Mouse (Mus musculus): ENCODE data around the gene Nop16. TPM values are rescaled to one million over a fixed set of nuclear protein-coding genes. Genes with fewer than 3 reads are reported as not detected.

The Nop16 gene
- polyA plus RNA-seq, 1 experiment from 2014 or later, result 87.1 TPM

DNA sequence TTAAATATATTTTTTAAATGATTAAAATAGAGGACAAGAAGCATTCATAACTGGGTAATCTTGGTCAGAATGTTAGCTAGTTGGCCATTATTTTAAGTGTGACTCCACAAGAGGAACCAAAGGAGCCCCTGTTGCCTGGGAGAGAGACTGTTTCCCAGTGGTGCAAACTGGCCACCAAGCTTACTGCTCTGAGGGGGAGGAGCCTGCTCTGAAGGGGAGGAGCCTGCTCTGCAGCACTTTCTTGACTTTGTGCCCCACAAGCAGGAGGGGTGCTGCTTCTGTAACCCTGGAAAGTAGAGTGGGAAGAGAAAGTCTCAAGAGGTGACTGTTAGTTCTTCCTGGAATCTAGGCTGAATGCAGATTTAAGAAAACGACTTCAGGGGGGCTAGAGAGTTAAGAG, 20.6 kb downstream of the Nop16 start:
- 41% methylated on average over 1 of the region's 1 CpGs for WGBS
- peaks cover 2% of the 10 kb centered on the region for H3K4me1 ChIP-seq (ENCODE audit: control insufficient read depth, insufficient read depth, low read length)
- H3K27ac ChIP-seq (ENCODE audit: low read length), result no peak overlapping the region
- no peak for ATAC-seq (ENCODE audit: insufficient read depth, low FRiP score)
- H3K4me2 ChIP-seq (ENCODE audit: low read depth, low read length), result no peak overlapping the region
- no peak overlapping the region for H3K9ac ChIP-seq (ENCODE audit: low read length)
- no peaks in the 10 kb centered on the region for H3K9me3 ChIP-seq (replicated peaks; ENCODE audit: control insufficient read depth, low read length)
- no peaks in the 10 kb centered on the region for H3K36me3 ChIP-seq (ENCODE audit: control insufficient read depth, insufficient read depth, low read length)
- no peaks in the 10 kb centered on the region for H3K27me3 ChIP-seq (ENCODE audit: control insufficient read depth, insufficient read depth, low read length)
- H3K4me3 ChIP-seq (replicated peaks; ENCODE audit: low read length), result no peak overlapping the region

DNA sequence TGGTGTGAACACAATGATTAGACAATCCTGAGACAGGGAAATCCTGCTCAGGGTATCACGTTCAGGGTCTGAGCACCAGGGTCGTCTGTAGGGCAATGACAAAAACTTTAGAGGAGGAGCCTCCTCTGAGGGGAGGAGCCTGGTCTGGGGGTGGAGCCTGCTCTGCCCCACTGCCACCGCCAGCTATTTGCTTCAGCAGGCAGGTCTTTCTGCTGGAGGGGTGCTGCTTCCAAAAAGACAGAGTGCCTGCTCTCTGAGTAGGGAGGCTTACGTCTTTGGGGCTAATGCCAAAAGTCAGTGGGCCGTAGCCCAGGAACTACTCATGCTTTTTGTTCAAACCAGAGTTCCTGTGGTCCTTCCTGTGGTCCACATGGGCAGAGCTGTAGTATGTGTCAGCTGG, 21.5 kb downstream of the Nop16 start:
- 42% methylated on average over 5 of the region's 5 CpGs for WGBS
- no peak overlapping the region for H3K4me3 ChIP-seq (replicated peaks; ENCODE audit: low read length)

DNA sequence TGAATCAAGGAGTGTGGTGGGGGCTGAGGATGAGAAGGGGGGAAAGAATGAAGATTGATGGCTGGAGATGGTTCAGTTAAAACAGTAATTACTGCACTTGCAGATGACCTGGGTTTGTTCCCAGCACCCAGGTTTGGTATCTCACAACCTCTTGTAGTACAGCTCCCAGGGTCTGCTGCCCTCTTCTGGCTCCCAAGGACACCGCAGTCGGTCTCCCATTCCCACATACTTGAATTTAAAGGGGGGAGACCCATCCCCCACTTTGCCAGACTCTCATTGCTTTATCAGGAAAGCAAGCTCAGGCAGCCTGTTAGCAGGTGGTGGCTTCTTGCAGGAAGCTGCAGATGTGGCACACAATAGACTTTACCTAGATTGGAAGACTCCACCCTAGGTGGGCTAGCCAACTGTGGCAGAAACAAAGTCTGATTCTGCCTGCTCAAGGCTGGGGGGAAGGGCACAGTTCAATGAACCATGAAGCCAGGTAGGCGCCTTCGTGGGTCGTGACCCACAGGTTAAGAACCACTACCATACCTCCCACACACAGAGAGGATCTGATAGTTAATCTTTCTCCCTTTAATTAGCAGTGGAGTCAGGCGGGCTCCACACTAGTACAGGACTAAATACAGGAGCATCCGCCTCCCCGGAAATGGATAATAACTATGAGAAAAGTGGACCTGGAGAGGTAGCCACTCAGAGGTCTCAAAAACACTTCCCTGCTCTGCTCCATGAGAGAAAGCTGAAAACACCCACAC, 24.1 kb downstream of the Nop16 start:
- H3K9me3 ChIP-seq (replicated peaks; ENCODE audit: control insufficient read depth, low read length), result no peaks in the 10 kb centered on the region
- peaks cover 8% of the 10 kb centered on the region for H3K4me1 ChIP-seq (ENCODE audit: control insufficient read depth, insufficient read depth, low read length)
- H3K9ac ChIP-seq (ENCODE audit: low read length), result peak overlapping the region; percentile 97; the same call in 1 of the 2 replicates
- ATAC-seq (ENCODE audit: insufficient read depth, low FRiP score), result peak; percentile 61; the same call in 1 of the 2 replicates
- no peaks in the 10 kb centered on the region for H3K27me3 ChIP-seq (ENCODE audit: control insufficient read depth, insufficient read depth, low read length)
- peak overlapping the region; percentile 64 for H3K4me2 ChIP-seq (ENCODE audit: low read depth, low read length)
- H3K4me3 ChIP-seq (replicated peaks; ENCODE audit: low read length), result peak overlapping the region; percentile 97
- 0 out of 2 replicates have a peak, but pooled peaks cover under 1% of the 10 kb centered on the region for H3K36me3 ChIP-seq (ENCODE audit: control insufficient read depth, insufficient read depth, low read length)
- peak overlapping the region; percentile 48 for H3K27ac ChIP-seq (ENCODE audit: low read length)
- WGBS, result 46% methylated on average over 8 of the region's 8 CpGs

More for the DNA sequence above, 21.5 kb downstream of the Nop16 start:
- peaks cover 8% of the 10 kb centered on the region for H3K4me1 ChIP-seq (ENCODE audit: control insufficient read depth, insufficient read depth, low read length)
- no peak overlapping the region for H3K27ac ChIP-seq (ENCODE audit: low read length)
- ATAC-seq (ENCODE audit: insufficient read depth, low FRiP score), result no peak
- no peaks in the 10 kb centered on the region for H3K27me3 ChIP-seq (ENCODE audit: control insufficient read depth, insufficient read depth, low read length)
- H3K9ac ChIP-seq (ENCODE audit: low read length), result no peak overlapping the region
- H3K4me2 ChIP-seq (ENCODE audit: low read depth, low read length), result no peak overlapping the region
- no peaks in the 10 kb centered on the region for H3K36me3 ChIP-seq (ENCODE audit: control insufficient read depth, insufficient read depth, low read length)
- H3K9me3 ChIP-seq (replicated peaks; ENCODE audit: control insufficient read depth, low read length), result no peaks in the 10 kb centered on the region

DNA sequence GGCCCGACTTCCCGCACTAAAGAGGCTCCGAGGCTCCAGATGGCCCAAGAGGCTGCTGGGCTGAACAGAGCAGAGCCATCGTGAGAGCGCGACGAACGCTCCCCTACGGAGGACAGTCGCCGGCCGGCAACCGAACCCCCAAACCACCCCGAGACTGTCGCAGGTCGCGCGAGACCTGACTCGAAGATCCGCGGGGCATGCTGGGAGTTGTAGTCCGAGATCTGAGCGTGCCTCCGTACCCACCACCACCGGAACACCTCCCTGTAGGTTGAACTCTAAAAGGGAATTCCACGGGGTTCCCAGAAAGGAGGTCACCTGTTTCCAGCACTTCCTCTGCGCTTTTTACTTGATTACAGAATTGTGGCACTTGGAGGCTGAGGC, 24.7 kb downstream of the Nop16 start, which contains the start of gene 4833439L19Rik:
4833439L19Rik (minus strand) TSS at position 235 of the 381 bp plus-strand sequence.
- peak; percentile 95 for ATAC-seq (ENCODE audit: insufficient read depth, low FRiP score)
- peaks cover 8% of the 10 kb centered on the region for H3K4me1 ChIP-seq (ENCODE audit: control insufficient read depth, insufficient read depth, low read length)
- no peaks in the 10 kb centered on the region for H3K9me3 ChIP-seq (replicated peaks; ENCODE audit: control insufficient read depth, low read length)
- 0% methylated on average over 27 of the region's 27 CpGs for WGBS
- H3K27ac ChIP-seq (ENCODE audit: low read length), result peak within 1 kb of the TSS; percentile 59
- peaks cover 7% of the 10 kb centered on the region; the same call in 1 of the 2 replicates for H3K36me3 ChIP-seq (ENCODE audit: control insufficient read depth, insufficient read depth, low read length)
- H3K9ac ChIP-seq (ENCODE audit: low read length), result peak within 1 kb of the TSS; percentile 97
- H3K27me3 ChIP-seq (ENCODE audit: control insufficient read depth, insufficient read depth, low read length), result no peaks in the 10 kb centered on the region
- peak within 1 kb of the TSS; percentile 97 for H3K4me2 ChIP-seq (ENCODE audit: low read depth, low read length)
- peak within 1 kb of the TSS; percentile 97 for H3K4me3 ChIP-seq (replicated peaks; ENCODE audit: low read length)

DNA sequence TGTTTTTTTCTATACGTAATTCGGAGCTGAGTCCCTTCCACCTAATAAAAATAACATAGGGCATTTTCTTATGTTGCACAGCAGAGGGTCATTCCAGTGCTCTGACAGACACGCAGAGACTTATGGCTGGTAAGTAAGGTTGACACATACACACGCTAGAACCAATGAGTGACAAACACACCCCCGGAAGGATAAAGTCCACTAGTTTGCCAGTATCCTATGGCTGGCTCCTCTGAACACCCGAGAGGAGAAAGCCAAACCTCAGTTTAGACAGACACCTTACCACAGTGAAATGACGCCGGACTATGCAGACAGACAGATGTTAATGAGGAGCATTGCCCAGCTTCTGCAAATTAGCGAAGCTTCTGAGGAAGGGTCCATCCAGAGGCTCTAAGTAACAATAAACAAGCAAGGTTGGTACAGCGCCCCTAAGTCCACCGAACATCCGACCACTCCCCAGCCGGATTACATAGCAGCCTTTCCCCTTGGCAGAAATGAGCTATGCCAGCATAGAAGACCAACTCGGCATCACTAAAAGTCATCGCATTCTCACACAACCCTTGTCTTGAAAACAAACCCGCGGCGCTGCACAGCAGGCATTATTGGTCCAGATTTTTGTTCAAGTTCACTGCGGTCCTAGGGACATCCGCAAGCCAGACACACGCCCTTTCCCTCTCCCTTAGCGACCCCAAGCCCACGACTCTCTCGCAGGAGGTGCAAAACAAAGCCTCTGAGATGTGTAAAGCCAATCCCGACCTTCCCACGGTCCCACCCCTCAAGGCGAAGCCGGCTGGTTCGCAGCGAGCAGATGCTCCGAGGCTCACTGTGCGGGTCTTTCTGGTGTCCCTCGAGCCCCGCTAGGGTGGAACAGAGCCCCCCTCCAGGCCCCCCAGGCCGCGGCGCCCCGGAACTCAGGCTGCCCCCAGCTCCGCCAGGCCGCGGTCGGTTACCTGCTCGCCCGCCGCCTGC, 25.4 kb downstream of the Nop16 start:
- Histone ChIP-seq H3K9me3 (replicated peaks; ENCODE audit: control insufficient read depth, low read length) (no peaks in the 10 kb centered on the region), H3K9ac (ENCODE audit: low read length) (peak overlapping the region; percentile 97), H3K36me3 (ENCODE audit: control insufficient read depth, insufficient read depth, low read length) (peaks cover 13% of the 10 kb centered on the region), H3K4me1 (ENCODE audit: control insufficient read depth, insufficient read depth, low read length) (peaks cover 8% of the 10 kb centered on the region), H3K4me2 (ENCODE audit: low read depth, low read length) (peak overlapping the region; percentile 97), H3K27me3 (ENCODE audit: control insufficient read depth, insufficient read depth, low read length) (no peaks in the 10 kb centered on the region), H3K27ac (ENCODE audit: low read length) (peak overlapping the region; percentile 59; the same call in 1 of the 2 replicates), H3K4me3 (replicated peaks; ENCODE audit: low read length) (peak overlapping the region; percentile 97)
- 9% methylated on average over 45 of the region's 45 CpGs for WGBS
- ATAC-seq (ENCODE audit: insufficient read depth, low FRiP score), result peak; percentile 57; the same call in 1 of the 2 replicates

DNA sequence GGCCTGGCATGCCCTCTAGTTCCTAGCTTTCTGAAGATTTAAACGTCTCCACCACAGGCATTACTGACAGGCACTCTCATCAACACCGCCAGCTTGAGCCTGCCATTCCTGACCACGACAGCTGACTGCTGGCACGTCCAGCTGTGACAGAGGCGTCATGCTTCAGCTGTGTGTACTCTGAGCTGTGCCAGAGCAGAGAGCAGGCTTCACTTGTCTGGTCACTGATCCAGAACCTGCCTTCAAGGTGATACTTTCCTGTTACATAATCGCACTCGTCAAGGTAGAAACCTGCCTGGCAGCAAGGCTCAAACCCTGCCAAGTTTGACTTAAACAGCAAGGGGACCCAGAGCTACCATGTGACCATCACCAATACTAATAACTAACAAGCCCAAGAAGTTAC, 27.3 kb downstream of the Nop16 start:
- H3K36me3 ChIP-seq (ENCODE audit: control insufficient read depth, insufficient read depth, low read length), result peaks cover 32% of the 10 kb centered on the region

DNA sequence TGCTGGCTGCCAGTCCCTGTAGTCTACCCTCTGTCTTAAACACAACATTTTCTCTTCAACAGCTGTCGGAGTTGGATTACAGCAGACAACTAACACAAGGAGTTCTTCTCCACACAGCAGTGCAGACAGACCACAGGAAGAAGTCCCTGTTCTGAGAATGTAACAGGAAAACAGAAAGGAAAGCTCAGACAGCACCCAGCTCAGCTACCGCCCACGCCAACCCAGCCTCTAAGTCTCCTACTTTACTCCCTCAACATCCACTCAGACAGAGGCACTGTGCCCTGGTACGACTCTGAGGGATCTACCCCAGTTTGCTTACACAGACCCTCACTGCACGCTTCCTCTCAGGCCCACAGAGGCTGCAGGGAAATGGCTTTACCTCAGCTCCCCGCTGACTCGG, 29.3 kb downstream of the Nop16 start:
- WGBS, result 94% methylated on average over 7 of the region's 7 CpGs
- Histone ChIP-seq H3K27me3 (ENCODE audit: control insufficient read depth, insufficient read depth, low read length) (no peaks in the 10 kb centered on the region), H3K4me3 (replicated peaks; ENCODE audit: low read length) (no peak overlapping the region), H3K9ac (ENCODE audit: low read length) (no peak overlapping the region), H3K4me2 (ENCODE audit: low read depth, low read length) (no peak overlapping the region), H3K27ac (ENCODE audit: low read length) (no peak overlapping the region), H3K9me3 (replicated peaks; ENCODE audit: control insufficient read depth, low read length) (no peaks in the 10 kb centered on the region), H3K4me1 (ENCODE audit: control insufficient read depth, insufficient read depth, low read length) (peaks cover 8% of the 10 kb centered on the region), H3K36me3 (ENCODE audit: control insufficient read depth, insufficient read depth, low read length) (peaks cover 35% of the 10 kb centered on the region)
- ATAC-seq (ENCODE audit: insufficient read depth, low FRiP score), result no peak

More for the DNA sequence above, 27.3 kb downstream of the Nop16 start:
- H3K4me2 ChIP-seq (ENCODE audit: low read depth, low read length), result no peak overlapping the region
- H3K9ac ChIP-seq (ENCODE audit: low read length), result no peak overlapping the region
- no peak for ATAC-seq (ENCODE audit: insufficient read depth, low FRiP score)
- WGBS, result 80% methylated on average over 7 of the region's 7 CpGs
- H3K4me1 ChIP-seq (ENCODE audit: control insufficient read depth, insufficient read depth, low read length), result peaks cover 8% of the 10 kb centered on the region
- H3K9me3 ChIP-seq (replicated peaks; ENCODE audit: control insufficient read depth, low read length), result no peaks in the 10 kb centered on the region
- H3K4me3 ChIP-seq (replicated peaks; ENCODE audit: low read length), result no peak overlapping the region
- no peak overlapping the region for H3K27ac ChIP-seq (ENCODE audit: low read length)
- H3K27me3 ChIP-seq (ENCODE audit: control insufficient read depth, insufficient read depth, low read length), result no peaks in the 10 kb centered on the region

DNA sequence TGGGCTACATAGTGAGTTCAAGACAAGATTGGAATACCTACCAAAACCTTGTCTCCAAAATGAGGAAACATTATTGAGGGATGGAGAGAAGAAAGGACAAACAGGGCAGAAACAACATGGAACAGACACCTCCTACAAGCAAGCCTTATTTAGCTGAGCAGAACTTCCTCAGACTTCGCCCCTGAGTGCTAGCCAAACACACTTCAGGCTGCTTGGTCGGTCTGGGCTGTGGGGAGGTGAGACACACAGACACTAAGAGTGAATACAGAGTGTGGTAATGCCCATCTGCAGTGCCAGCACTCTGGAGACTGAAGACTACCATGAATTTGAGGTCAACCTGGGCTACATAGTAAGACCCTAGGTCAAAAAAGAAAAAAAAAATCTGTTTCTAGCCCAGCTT, 30.2 kb downstream of the Nop16 start:
- Histone ChIP-seq H3K4me3 (replicated peaks; ENCODE audit: low read length) (no peak overlapping the region), H3K4me1 (ENCODE audit: control insufficient read depth, insufficient read depth, low read length) (peaks cover 8% of the 10 kb centered on the region), H3K27ac (ENCODE audit: low read length) (no peak overlapping the region), H3K9me3 (replicated peaks; ENCODE audit: control insufficient read depth, low read length) (no peaks in the 10 kb centered on the region), H3K36me3 (ENCODE audit: control insufficient read depth, insufficient read depth, low read length) (peaks cover 35% of the 10 kb centered on the region), H3K9ac (ENCODE audit: low read length) (no peak overlapping the region), H3K27me3 (ENCODE audit: control insufficient read depth, insufficient read depth, low read length) (no peaks in the 10 kb centered on the region), H3K4me2 (ENCODE audit: low read depth, low read length) (no peak overlapping the region)
- 96% methylated on average over 2 of the region's 2 CpGs for WGBS
- ATAC-seq (ENCODE audit: insufficient read depth, low FRiP score), result no peak

DNA sequence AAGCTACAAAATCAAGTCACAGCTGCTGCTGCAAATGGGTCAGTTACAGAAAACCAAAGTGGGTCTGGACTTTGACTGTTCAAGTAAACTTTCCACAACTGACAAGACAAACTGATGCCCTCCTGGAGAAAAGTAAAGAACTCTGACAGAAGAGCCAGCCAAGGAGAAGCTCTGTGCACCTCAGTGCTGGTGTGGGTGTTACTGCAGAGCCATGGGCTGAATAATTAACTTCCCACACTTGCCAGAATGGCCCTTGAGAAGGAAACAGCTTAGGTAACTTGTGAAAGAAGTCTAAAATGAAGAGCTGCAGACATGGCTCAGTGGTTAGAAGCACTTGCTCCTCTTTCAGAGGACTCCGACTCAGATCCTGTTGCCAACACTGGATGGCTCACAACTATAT, 32.2 kb downstream of the Nop16 start:
- Histone ChIP-seq H3K4me1 (ENCODE audit: control insufficient read depth, insufficient read depth, low read length) (no peaks in the 10 kb centered on the region), H3K9me3 (replicated peaks; ENCODE audit: control insufficient read depth, low read length) (no peaks in the 10 kb centered on the region), H3K4me3 (replicated peaks; ENCODE audit: low read length) (no peak overlapping the region), H3K9ac (ENCODE audit: low read length) (no peak overlapping the region), H3K4me2 (ENCODE audit: low read depth, low read length) (no peak overlapping the region), H3K36me3 (ENCODE audit: control insufficient read depth, insufficient read depth, low read length) (peaks cover 35% of the 10 kb centered on the region), H3K27ac (ENCODE audit: low read length) (no peak overlapping the region), H3K27me3 (ENCODE audit: control insufficient read depth, insufficient read depth, low read length) (no peaks in the 10 kb centered on the region)
- 100% methylated on average over 1 of the region's 1 CpGs for WGBS
- ATAC-seq (ENCODE audit: insufficient read depth, low FRiP score), result no peak
